Comparison of ENCODE assay signal across 11 mouse cellular contexts in the genomic region with DNA sequence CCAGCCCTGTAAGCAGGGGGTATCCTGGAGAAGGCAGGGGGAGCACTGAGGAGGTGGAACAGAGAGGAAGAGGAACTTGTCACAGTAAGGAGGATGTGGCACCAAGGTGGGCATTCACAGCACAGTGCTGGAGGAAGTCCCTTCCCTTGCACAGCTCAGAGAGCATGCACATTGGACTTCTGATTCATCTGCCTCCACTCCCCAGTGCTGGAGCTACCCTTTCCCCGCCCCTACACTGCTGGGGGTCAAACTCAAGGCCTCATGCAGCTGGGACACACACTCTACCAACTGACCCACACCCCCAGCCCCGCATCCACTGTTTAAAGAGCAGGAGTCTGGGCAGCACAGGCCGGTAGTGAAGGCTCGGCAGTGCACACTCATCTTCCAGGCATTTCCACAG. TPM values are rescaled to one million over a fixed set of nuclear protein-coding genes. Genes with fewer than 3 reads are reported as not detected.
DNase-seq lines count a peak whose midpoint lies in the region; ATAC-seq and TF ChIP-seq lines count a peak whose summit lies in the region.
"Had no signal": no experiment of that assay in that cellular context is flagged by ENCODE, and none has a peak within 500 bp of the region (broad histone marks: within the 10 kb centered on the region; RNA-seq: fewer than 3 reads in every experiment).

No protein-coding gene starts in this region.

- 69% methylated on average over 4 of the region's 4 CpGs for WGBS in liver, embryonic 11.5 days
- WGBS in liver, postnatal 0 days (ENCODE audit: insufficient replicate concordance), result 49% methylated on average over 4 of the region's 4 CpGs
- WGBS in embryonic facial prominence, embryonic 13.5 days, result 71% methylated on average over 4 of the region's 4 CpGs

- peak; percentile 52 for TF ChIP-seq POLR2A in myocyte (IDR thresholded peaks at IDR 0.05; ENCODE audit: insufficient read length, low read depth)

- peaks cover 3% of the 10 kb centered on the region; the same call in 1 of the 2 replicates for H3K4me1 ChIP-seq in liver, embryonic 11.5 days (replicated peaks; ENCODE audit: control insufficient read depth, insufficient read depth, low read length)
- peaks cover 11% of the 10 kb centered on the region for H3K4me1 ChIP-seq in liver, postnatal 0 days (ENCODE audit: insufficient read depth)
- peaks cover 84% of the 10 kb centered on the region for H3K4me1 ChIP-seq in embryonic facial prominence, embryonic 13.5 days

- no peaks in the 10 kb centered on the region for H3K27me3 ChIP-seq in liver, embryonic 11.5 days (replicated peaks; ENCODE audit: control insufficient read depth, insufficient read depth, low read length)
- no peaks in the 10 kb centered on the region for H3K27me3 ChIP-seq in liver, postnatal 0 days (ENCODE audit: insufficient read depth, low read length)
- no peaks in the 10 kb centered on the region for H3K27me3 ChIP-seq in embryonic facial prominence, embryonic 13.5 days
- H3K27me3 ChIP-seq in myocyte (ENCODE audit: control insufficient read depth, insufficient read depth, insufficient read length), result no peaks in the 10 kb centered on the region

- no peak overlapping the region for H3ac ChIP-seq in myocyte (ENCODE audit: control insufficient read depth, insufficient read length)

- peaks cover 57% of the 10 kb centered on the region for H3K79me2 ChIP-seq in myocyte (ENCODE audit: control insufficient read depth, insufficient read depth)

- no peak overlapping the region for H3K27ac ChIP-seq in liver, embryonic 11.5 days (ENCODE audit: low read depth, low read length)
- no peak overlapping the region for H3K27ac ChIP-seq in liver, postnatal 0 days (ENCODE audit: low read depth)
- H3K27ac ChIP-seq in embryonic facial prominence, embryonic 13.5 days, result peak overlapping the region; percentile 75

- H3K9ac ChIP-seq in liver, embryonic 11.5 days (ENCODE audit: low read depth, low read length), result no peak overlapping the region
- no peak overlapping the region for H3K9ac ChIP-seq in liver, postnatal 0 days (replicated peaks)
- 0 out of 2 replicates have a peak overlapping the region, but pooled peaks have one; percentile 6 for H3K9ac ChIP-seq in embryonic facial prominence, embryonic 13.5 days

- no peaks in the 10 kb centered on the region for H3K36me3 ChIP-seq in liver, embryonic 11.5 days (ENCODE audit: control insufficient read depth, insufficient read depth, low read length)
- H3K36me3 ChIP-seq in liver, postnatal 0 days (replicated peaks; ENCODE audit: insufficient read depth, low read length), result peaks cover 31% of the 10 kb centered on the region
- peaks cover 62% of the 10 kb centered on the region for H3K36me3 ChIP-seq in embryonic facial prominence, embryonic 13.5 days
- H3K36me3 ChIP-seq in myocyte (ENCODE audit: control insufficient read depth, insufficient read depth), result peaks cover 36% of the 10 kb centered on the region
- H3K36me3 ChIP-seq: forebrain, embryonic 10.5 days had no signal

- 0 out of 2 replicates have a peak, but pooled peaks have one; percentile 36 for ATAC-seq in liver, embryonic 11.5 days (replicated peaks; ENCODE audit: low FRiP score)
- no peak for ATAC-seq in liver, postnatal 0 days
- ATAC-seq in embryonic facial prominence, embryonic 13.5 days (ENCODE audit: insufficient number of reproducible peaks, insufficient read depth, low FRiP score, low TSS enrichment, low read depth), result no peak

- peak; percentile 54 for DNase-seq in adrenal gland, postnatal 10 days
- no peak for DNase-seq in adrenal gland, postnatal 4 days (ENCODE audit: low spot score in 2 of 2)
- DNase-seq in liver, embryonic 11.5 days (ENCODE audit: low spot score), result no peak
- DNase-seq in liver, postnatal 0 days, result no peak
- no peak for DNase-seq in cerebellum, postnatal 14 days
- no peak for DNase-seq in gastrocnemius, adult 8-10 months (ENCODE audit: low spot score in 2 of 2)
- DNase-seq: cerebellum, adult 11-12 months; midbrain, embryonic 14.5 days had no signal

- H3K4me2 ChIP-seq in liver, embryonic 11.5 days, result no peak overlapping the region
- no peak overlapping the region for H3K4me2 ChIP-seq in liver, postnatal 0 days (ENCODE audit: low read depth, low read length)
- H3K4me2 ChIP-seq in embryonic facial prominence, embryonic 13.5 days, result no peak overlapping the region
- H3K4me2 ChIP-seq in myocyte (ENCODE audit: low read depth), result peak overlapping the region; percentile 40

- no peak for TF ChIP-seq CTCF in liver, postnatal 0 days (IDR thresholded peaks at IDR 0.05; ENCODE audit: low read depth)

- no peak for TF ChIP-seq EP300 in liver, postnatal 0 days (IDR thresholded peaks at IDR 0.05; ENCODE audit: low read depth)

- H3K4me3 ChIP-seq in liver, embryonic 11.5 days (ENCODE audit: low read depth, low read length), result no peak overlapping the region
- no peak overlapping the region for H3K4me3 ChIP-seq in liver, postnatal 0 days (ENCODE audit: low read depth, low read length)
- no peak overlapping the region for H3K4me3 ChIP-seq in embryonic facial prominence, embryonic 13.5 days
- H3K4me3 ChIP-seq in myocyte, result no peak overlapping the region
- H3K4me3 ChIP-seq: forebrain, embryonic 10.5 days had no signal

- no peaks in the 10 kb centered on the region for H3K9me3 ChIP-seq in liver, embryonic 11.5 days (ENCODE audit: control insufficient read depth, low read length)
- no peaks in the 10 kb centered on the region for H3K9me3 ChIP-seq in liver, postnatal 0 days (ENCODE audit: low read length)
- H3K9me3 ChIP-seq in embryonic facial prominence, embryonic 13.5 days, result no peaks in the 10 kb centered on the region
- H3K9me3 ChIP-seq: forebrain, embryonic 10.5 days had no signal

TF ChIP-seq in myocyte, 11 proteins besides CTCF, POLR2A, EP300 and RAD21:
- TF ChIP-seq POLR2AphosphoS2 (IDR thresholded peaks at IDR 0.05; ENCODE audit: insufficient read length, low read depth), result peak; percentile 68
- peak in 1 of 3 experiments; percentile 20 for TF ChIP-seq MYOG (IDR thresholded peaks at IDR 0.05; ENCODE audit: control insufficient read depth in 1 of 3, insufficient read depth in 1 of 3, insufficient read length in 2 of 3, low read depth in 2 of 3)
- peak in 1 of 3 experiments; percentile 24 for TF ChIP-seq MYOD1 (IDR thresholded peaks at IDR 0.05; ENCODE audit: control insufficient read depth in 1 of 3, insufficient read length in 2 of 3, low read depth in 2 of 3)
- no peak for TF ChIP-seq MAX (IDR thresholded peaks at IDR 0.05; ENCODE audit: low read depth)
TF ChIP-seq in myocyte: peak in this region for 3.

RNA-seq across cellular contexts. Expression of gene Anxa2, which starts 12.7 kb away (rescaled TPM):
- total RNA-seq in adrenal gland, postnatal 10 days (2021), result 100 to 1,000 TPM; 333 to 340 TPM
- total RNA-seq in adrenal gland, postnatal 4 days (2021), result 100 to 1,000 TPM; 338 to 365 TPM
- 153 and 159 TPM in 2 replicates for polyA plus RNA-seq in liver, embryonic 11.5 days (2014; fragmentation: Nextera tagmentation; extraction: Ambion mirVana)
- polyA plus RNA-seq in liver, postnatal 0 days (2015; fragmentation: Nextera tagmentation; extraction: Ambion mirVana), result 68.2 and 78.3 TPM in 2 replicates
- polyA plus RNA-seq in embryonic facial prominence, embryonic 13.5 days (2015; fragmentation: Nextera tagmentation; extraction: Ambion mirVana), result 1,084 and 1,195 TPM in 2 replicates
- polyA plus RNA-seq in myocyte (2012; fragmentation: generic; extraction: Trizol), result 1,009 TPM
- total RNA-seq in gastrocnemius, adult 8-10 months (2022), result 10 to 100 TPM; 17.3 to 34.2 (median 28.0) TPM
